Mouse (Mus musculus) stomach, postnatal 0 days (tissue): Measurements from ENCODE around the gene Aicda. TPM values are rescaled to one million over a fixed set of nuclear protein-coding genes. Genes with fewer than 3 reads are reported as not detected.
"Not testable (repeated sequence)": the region's sequence is repeated elsewhere in the genome, so short reads cannot be mapped to it uniquely, and the experiment has no call there.

ENCODE experiments used
- ATAC-seq: fragments of 200-750 bp; cut with Nextera tagmentation; 2 replicates; pipeline ENCODE4 v1.8.0; 2017; ENCODE audit not compliant: low FRiP score, low TSS enrichment
- DNase-seq: peaks from one replicate; pipeline ENCODE4 v3.0.0-alpha.2; 2016; ENCODE audit warnings: low spot score
- H3K27ac ChIP-seq: fragments of 300-500 bp; sonication (generic); replicated peaks from 2 replicates; pipeline ENCODE4 v1.5.1; 2014; ENCODE audit warnings: mild to moderate bottlenecking, control low read depth
- H3K27me3 ChIP-seq: fragments of 300-500 bp; sonication (generic); 2 replicates; pipeline ENCODE4 v1.6.1; 2014; ENCODE audit warnings: low read length; ENCODE audit not compliant: control insufficient read depth, insufficient read depth
- H3K36me3 ChIP-seq: fragments of 300-500 bp; sonication (generic); 2 replicates; pipeline ENCODE4 v1.6.1; 2014; ENCODE audit warnings: low read length, mixed read lengths; ENCODE audit not compliant: control insufficient read depth, insufficient read depth
- H3K4me1 ChIP-seq: fragments of 300-500 bp; sonication (generic); replicated peaks from 2 replicates; pipeline ENCODE4 v1.6.1; 2014; ENCODE audit warnings: antibody characterized with exemption; ENCODE audit not compliant: control insufficient read depth, insufficient read depth
- H3K4me2 ChIP-seq: fragments of 300-500 bp; sonication (generic); replicated peaks from 2 replicates; pipeline ENCODE4 v1.6.1; 2014; ENCODE audit warnings: low read depth, mild to moderate bottlenecking, control low read depth, moderate library complexity
- H3K4me3 ChIP-seq: fragments of 300-500 bp; sonication (generic); 2 replicates; pipeline ENCODE4 v1.5.1; 2014; ENCODE audit warnings: low read depth, low read length, control low read depth
- H3K9ac ChIP-seq: fragments of 300-500 bp; sonication (generic); 2 replicates; pipeline ENCODE4 v1.6.1; 2014; ENCODE audit warnings: mild to moderate bottlenecking, low read length, control low read depth, mixed read lengths
- H3K9me3 ChIP-seq: fragments of 300-500 bp; sonication (generic); 2 replicates; pipeline ENCODE4 v1.6.1; 2016; ENCODE audit warnings: low read length; ENCODE audit not compliant: control insufficient read depth
- CTCF ChIP-seq: IDR thresholded peaks from 2 replicates; pipeline ENCODE4 v1.5.1; 2016; ENCODE audit warnings: antibody characterized with exemption, low read depth, mild to moderate bottlenecking, moderate library complexity
- EP300 ChIP-seq: optimal IDR thresholded peaks from 2 replicates; pipeline ENCODE3; 2016; ENCODE audit warnings: antibody characterized with exemption
- WGBS: fragments of 180-500 bp; shearing (Covaris S2); extraction: QIAGEN DNeasy Blood & Tissue Kit; methylation state at CpG from one replicate; pipeline ENCODE4 v1.1.7; 2014; 5-methylcytosine and 5-hydroxymethylcytosine counted together
- polyA plus RNA-seq: library from polyadenylated mRNA; unstranded; fragments of >200 nt; fragmentation: Nextera tagmentation; extraction: Ambion mirVana; gene quantifications from 2 replicates; pipeline ENCODE4 v1.2.1, GENCODE M21; 2015

Aicda gene
- polyA plus RNA-seq, 1 experiment from 2014 or later = not detected

GRCm38 (mm10) chr6:122569762-122570161, 16.2 kb downstream of the Aicda start:
- WGBS = 64% methylated on average over 1 of the region's 1 CpGs
- H3K4me2 ChIP-seq = no peak overlapping the region

GRCm38 (mm10) chr6:122570695-122571616, 17.4 kb downstream of the Aicda start:
- ATAC-seq = peak; percentile 84
- 50% methylated on average over 8 of the region's 8 CpGs for WGBS
- Histone ChIP-seq H3K27ac (no peak overlapping the region), H3K4me3 (no peak overlapping the region), H3K4me2 (no peak overlapping the region), H3K36me3 (no peaks in the 10 kb centered on the region), H3K4me1 (no peaks in the 10 kb centered on the region), H3K9me3 (no peaks in the 10 kb centered on the region), H3K9ac (no peak overlapping the region), H3K27me3 (no peaks in the 10 kb centered on the region)
- TF ChIP-seq CTCF (no peak), EP300 (no peak)
- DNase-seq = no peak

More at GRCm38 (mm10) chr6:122569762-122570161, 16.2 kb downstream of the Aicda start:
- TF ChIP-seq EP300 = no peak
- no peak for TF ChIP-seq CTCF
- DNase-seq (no peak), ATAC-seq (no peak)
- H3K4me1 ChIP-seq = no peaks in the 10 kb centered on the region
- no peaks in the 10 kb centered on the region for H3K36me3 ChIP-seq
- no peak overlapping the region for H3K27ac ChIP-seq
- no peaks in the 10 kb centered on the region for H3K27me3 ChIP-seq
- no peak overlapping the region for H3K9ac ChIP-seq
- H3K9me3 ChIP-seq = no peaks in the 10 kb centered on the region
- H3K4me3 ChIP-seq = no peak overlapping the region

- Histone ChIP-seq H3K9ac (no peak overlapping the region), H3K27me3 (no peaks in the 10 kb centered on the region), H3K27ac (no peak overlapping the region), H3K4me3 (no peak overlapping the region), H3K4me2 (no peak overlapping the region), H3K36me3 (no peaks in the 10 kb centered on the region), H3K9me3 (no peaks in the 10 kb centered on the region), H3K4me1 (no peaks in the 10 kb centered on the region)
- DNase-seq (no peak), ATAC-seq (no peak)
- TF ChIP-seq CTCF = no peak
- no peak for TF ChIP-seq EP300
- WGBS = 60% methylated on average over 3 of the region's 3 CpGs
Measured at GRCm38 (mm10) chr6:122571617-122571959, 18.0 kb downstream of the Aicda start.

- not testable (repeated sequence) for H3K9ac ChIP-seq, H3K4me1 ChIP-seq, H3K4me3 ChIP-seq, H3K27me3 ChIP-seq, H3K27ac ChIP-seq, H3K4me2 ChIP-seq, H3K36me3 ChIP-seq, DNase-seq, ATAC-seq, H3K9me3 ChIP-seq
- 89% methylated on average over 1 of the region's 1 CpGs for WGBS
Measured at GRCm38 (mm10) chr6:122575037-122575436, 21.4 kb downstream of the Aicda start.

- no peaks in the 10 kb centered on the region for H3K36me3 ChIP-seq
- H3K27me3 ChIP-seq = no peaks in the 10 kb centered on the region
- ATAC-seq = no peak
- DNase-seq = no peak
- no peak overlapping the region for H3K27ac ChIP-seq
- no peaks in the 10 kb centered on the region for H3K9me3 ChIP-seq
- H3K4me2 ChIP-seq = no peak overlapping the region
- H3K9ac ChIP-seq = no peak overlapping the region
- WGBS = 82% methylated on average over 3 of the region's 3 CpGs
- H3K4me1 ChIP-seq = no peaks in the 10 kb centered on the region
- no peak overlapping the region for H3K4me3 ChIP-seq
- TF ChIP-seq CTCF = no peak
- TF ChIP-seq EP300 = no peak
Measured at GRCm38 (mm10) chr6:122577030-122577429, 23.4 kb downstream of the Aicda start.

- Histone ChIP-seq H3K27me3 (no peaks in the 10 kb centered on the region), H3K4me2 (no peak overlapping the region), H3K4me3 (no peak overlapping the region), H3K9ac (no peak overlapping the region), H3K27ac (no peak overlapping the region), H3K36me3 (no peaks in the 10 kb centered on the region), H3K4me1 (no peaks in the 10 kb centered on the region), H3K9me3 (no peaks in the 10 kb centered on the region)
- DNase-seq (no peak), ATAC-seq (no peak)
- WGBS = 78% methylated on average over 1 of the region's 1 CpGs
- TF ChIP-seq EP300 = no peak
- TF ChIP-seq CTCF = no peak
Measured at GRCm38 (mm10) chr6:122579086-122579485, 25.5 kb downstream of the Aicda start.
